Mouse (Mus musculus): ENCODE measurements around the gene 1700021F05Rik.

DNA sequence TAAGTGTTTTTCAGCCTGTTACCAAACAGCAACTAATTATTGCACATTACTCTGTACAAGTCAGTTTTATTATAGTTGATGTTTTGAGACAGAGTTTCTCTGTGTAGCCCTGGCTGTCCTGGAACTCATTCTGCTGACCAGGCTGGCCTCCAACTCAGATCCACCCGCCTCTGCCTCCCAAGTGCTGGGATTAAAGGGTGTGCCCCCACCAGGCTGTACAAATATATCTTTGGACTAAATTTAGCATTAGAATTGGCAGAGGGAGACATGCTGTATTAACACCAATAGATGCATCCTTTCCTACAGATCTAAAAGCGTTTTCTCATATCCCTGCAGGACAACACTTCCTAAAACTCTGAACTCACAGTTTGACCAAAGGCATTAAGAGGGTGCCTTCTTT lies 33.6 kb upstream of the 1700021F05Rik start:
- TF ChIP-seq POLR2A (IDR thresholded peaks at IDR 0.05; ENCODE audit: insufficient read depth, low read length) (no peak), CTCF (IDR thresholded peaks at IDR 0.05; ENCODE audit: low read depth, low read length) (no peak)
